Mouse (Mus musculus): ENCODE results near the gene Zbtb46.

Gene Zbtb46

DNA sequence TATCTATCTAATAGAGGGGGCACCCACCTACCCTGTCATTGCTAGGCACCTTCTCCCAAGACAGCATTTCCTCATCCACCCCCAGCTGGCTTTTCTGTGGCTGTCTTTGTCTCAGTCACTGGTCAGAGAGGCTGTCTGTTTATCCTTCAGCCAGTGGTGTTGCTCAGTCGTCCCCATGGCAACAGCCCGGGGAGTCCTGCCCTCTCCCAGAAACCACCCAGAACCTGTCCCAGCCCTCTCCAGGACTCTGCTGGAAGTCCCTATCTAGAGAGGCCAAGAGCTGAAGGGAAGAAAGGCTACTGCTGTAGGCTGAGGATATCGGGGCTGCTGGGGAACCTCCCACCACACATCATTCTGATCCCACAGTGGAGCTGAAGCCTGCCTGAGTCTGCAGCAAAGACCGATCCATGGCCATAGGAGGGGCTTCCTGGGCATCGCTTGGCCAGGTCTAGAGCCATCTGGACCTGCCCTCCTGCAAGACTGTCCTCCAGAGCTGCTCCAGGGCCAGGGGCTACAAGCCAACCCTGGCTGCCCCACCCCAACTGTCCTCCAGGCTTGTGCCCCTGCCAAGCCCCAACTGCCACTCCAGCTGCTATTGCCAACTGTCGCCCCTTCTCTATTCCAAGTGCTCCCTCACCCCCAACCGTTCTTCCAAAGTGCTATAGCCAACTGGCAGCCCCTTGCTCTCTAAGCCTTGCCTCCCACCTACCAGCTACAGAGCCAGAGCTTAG is 3.9 kb upstream of the Zbtb46 start:
- DNase-seq: peak; percentile 97 to 98

DNA sequence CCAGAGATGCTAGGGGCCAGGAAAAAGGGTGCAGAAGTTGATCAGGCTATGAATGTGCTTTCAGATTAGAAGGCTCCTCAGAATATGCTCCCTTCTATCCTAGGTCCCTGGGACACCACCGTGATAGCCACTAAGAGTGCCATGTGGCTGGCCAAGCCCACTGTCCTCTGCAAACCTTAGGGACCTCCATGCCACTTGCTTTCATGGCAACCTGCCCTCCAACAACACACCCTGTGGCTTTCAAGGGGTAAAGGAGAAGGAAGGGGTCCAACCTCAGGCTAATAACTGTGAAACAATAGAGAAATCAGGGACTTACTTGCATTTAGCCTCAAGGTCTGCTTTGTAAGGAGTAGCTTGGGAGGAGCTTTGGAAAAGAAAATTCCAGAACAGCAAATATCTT is 3.4 kb upstream of the Zbtb46 start:
- DNase-seq: peak; percentile 68 to 72

DNA sequence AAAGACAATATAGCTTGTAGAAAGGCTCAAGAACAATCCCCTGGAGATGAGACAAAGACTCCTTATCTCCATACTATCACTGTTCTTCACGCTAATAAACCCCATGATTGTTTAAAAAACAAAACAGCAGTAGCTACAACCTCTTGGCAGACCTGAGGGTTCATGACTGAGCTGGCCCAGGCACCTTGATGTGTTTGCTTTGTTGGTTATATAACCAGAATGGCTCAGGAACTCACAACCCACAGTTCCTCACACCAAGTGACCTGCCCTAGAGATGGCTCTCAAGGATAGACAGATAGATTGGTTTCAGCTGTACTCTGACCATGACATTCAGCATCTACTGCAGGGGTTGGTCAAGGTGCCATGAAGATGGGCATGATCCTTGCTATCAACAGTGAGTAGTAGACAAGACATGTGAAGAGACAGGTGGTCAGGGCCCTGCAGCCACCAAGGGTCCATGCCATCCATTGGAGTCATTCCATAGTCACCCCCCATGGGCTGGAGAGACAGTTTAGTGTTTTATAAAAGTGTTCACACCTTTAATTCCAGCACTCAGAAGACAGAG is 2.4 kb upstream of the Zbtb46 start:
- peak in 1 of 2 experiments; percentile 29 for DNase-seq

DNA sequence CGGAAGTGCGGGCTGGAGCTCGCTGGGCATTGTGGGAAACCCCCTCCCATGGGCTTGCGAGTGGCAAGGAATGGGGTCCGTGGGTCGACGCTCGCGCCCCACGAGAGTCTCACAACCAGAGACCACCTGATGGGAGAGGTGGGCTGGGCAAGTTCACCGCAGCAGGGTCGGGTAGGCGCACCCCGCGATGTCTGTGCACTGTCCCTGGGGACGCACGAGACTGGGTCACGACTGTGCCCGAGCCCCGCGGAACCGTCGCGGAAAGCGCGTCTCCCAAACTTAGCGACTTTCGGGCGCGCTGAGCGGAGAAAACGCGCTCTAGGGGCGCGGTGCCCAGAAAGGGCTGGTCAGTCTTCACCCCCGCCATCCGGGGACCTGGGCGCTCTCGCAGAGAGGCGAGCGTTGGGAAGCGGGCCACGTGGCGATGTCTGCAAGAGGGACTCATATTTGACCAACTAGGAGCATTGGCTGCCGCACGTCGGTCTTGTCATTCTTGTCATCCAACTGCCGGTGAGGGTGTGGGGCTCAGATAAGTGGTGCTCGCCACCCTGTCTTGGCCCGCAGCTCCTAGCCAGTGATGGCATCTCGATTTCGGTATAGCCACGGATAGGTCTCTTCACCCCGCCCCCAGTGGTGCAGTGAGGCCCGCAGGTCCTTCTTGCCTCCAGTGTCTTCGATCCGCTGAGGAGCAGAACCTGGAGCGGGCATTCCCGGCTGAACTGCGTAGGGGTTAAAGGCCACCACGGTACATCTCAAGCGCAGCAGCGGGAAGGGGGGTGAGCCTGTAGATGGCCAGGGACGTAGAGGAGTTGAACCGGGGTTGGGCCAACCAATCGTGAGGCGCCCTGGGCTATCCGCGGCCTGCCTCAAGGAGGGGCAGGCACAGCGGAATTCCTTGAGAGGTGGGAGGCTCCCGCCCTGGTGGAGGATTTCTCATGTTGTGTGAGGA is 721 bp upstream of the Zbtb46 start:
- peak; percentile 74 to 87 for DNase-seq

DNA sequence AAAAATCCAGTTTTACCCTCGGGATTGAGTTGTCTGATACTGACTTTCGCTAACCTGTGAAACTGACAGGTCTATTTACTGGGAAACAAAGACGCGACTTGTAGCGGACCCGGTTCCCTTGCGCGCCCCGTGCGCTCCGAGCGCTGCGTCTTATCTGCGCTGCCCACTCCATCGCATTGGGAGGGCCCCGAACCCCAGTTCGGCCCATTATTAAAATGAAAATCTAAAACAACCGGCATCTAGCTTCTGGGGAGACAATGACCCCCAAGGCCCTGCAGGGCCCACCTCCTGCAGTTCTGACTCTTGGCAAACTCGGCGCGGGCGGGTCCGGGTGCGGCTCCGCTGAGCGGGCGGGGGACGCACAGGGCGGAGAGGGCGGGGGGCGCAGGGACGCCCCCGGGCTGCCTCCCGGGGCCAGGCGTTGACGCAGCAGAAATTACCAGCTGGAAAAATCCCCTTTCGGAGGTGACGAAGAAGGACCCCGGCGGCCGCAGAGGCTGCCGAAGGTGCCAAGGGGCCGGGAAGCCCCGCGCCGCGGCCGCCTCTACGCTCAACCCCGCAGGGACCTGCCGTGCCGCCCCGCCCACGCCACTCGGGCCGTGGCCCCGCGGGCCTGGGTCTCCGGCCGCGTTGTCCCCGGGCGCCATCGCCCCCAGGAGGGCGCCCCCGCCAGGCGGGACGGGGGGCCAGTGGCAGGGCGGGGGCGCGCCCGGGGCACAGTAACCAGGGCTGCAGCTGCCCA is 644 bp downstream of the Zbtb46 start:
- DNase-seq: peak; percentile 64 to 70

DNA sequence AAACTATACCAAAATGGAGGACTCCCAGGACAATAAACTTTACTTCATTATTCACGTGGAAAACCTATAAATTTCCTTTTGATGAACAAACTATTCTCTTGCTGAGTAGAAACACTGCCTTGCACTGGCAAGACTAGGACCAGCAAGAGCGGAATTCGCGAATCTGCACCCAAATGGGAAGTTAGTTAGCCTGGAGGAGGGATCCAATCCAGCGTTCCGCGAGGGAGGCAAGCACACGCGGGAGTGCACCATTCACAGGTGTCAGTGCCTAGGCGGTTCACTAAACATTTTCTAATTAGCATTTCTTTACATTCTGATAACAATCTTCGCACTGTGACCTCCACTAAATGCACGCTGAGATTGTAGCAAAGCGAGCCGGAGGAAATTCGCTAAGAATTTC is 1.4 kb downstream of the Zbtb46 start:
- DNase-seq: peak; percentile 36 to 46

DNA sequence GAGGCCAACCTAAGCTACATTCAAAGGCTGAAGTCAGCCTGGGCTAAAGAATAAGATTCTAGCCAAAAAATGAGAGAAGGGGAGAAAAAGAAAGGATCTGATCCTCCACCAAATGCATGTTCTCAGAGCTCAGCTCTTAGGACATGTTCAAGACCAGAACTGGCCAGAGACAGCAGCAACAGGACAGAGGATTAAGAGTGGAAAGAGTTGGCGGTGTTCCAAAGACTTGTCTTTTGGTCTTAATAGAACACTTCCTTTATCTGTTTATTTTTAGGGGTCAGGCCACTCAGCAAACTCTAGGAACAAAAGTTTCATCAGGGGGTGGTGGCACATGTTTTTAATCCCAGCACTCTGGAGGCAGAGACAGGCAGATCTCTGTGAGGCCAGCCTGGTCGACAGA is 3.3 kb downstream of the Zbtb46 start:
- DNase-seq: peak in 1 of 2 experiments; percentile 19

DNA sequence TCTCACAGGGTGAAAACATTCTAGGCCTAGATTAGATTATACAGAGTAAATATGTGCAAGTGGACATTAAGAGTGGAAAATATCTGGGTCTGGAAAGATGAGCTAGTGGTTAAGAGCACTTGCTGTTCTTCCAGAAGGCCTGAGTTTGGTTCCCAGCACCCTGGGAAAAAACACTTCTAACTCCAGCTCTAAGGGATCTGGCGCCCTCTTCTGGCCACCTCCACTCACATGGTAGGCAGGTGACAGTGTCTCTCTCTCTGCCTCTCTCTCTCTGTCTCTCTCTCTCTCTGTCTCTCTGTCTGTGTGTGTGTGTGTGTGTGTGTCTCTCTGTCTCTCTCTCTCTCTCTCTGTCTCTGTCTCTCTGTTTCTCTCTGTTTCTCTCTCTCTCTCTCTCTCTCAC is 6.0 kb downstream of the Zbtb46 start:
- DNase-seq: peak in 1 of 2 experiments; percentile 48

DNA sequence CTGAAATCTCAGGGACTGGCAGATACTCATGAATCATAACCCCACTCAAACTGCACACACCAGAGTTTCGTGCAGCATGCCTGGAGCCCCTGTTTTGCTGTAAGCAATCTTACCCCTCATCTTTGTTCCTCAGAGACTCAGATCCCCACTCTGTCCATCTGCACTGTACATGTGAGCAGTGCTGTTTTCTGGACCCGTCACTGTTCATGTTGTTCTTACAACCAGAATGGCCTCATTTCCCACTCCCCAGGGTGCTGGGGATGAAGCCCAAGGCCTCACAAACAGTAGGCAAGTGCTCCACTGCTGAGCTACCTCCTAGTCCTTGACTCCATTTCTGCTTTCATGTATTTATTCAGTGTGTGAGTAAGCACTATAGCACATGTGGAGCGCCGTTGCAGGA is 7.0 kb downstream of the Zbtb46 start:
- peak; percentile 38 to 59 for DNase-seq

DNA sequence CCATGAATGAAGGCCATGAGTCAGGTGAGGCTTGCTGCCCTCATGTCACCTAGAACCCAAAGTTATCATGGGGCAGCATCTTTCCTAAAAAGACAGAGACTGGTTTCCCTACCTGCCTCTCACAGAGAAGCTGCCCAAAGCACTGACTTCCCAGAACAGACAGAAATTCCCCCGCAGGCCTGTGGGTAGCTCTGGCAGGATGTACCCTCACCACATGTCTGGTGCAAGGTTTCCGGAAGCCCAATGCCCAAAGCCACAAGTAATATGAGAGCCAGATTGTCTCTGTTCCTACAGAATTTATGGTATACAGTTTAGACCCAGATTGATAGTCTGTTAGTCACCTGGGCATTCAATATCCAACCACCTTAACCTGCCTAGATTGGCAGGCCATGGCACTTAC is 16.2 kb downstream of the Zbtb46 start:
- DNase-seq: no peak

DNA sequence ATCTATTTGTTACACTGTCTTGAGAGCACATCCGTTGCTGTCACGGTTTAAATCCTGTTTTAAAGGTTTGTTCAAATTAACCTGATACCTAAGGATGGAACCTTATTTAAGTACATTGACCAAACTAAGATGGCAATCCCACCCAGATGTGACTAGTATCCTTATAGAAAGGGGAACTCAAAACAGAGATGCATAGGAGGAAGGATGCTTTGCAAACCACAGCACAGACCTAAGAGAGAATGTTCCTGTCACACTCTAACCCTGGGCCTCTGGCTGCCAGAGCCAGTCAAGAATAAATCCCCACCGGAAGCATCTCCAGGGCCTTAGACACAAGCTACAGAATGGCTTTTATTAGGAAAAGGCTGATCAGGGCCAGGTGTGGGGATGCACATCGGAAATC is 21.1 kb downstream of the Zbtb46 start:
- DNase-seq: no peak

DNA sequence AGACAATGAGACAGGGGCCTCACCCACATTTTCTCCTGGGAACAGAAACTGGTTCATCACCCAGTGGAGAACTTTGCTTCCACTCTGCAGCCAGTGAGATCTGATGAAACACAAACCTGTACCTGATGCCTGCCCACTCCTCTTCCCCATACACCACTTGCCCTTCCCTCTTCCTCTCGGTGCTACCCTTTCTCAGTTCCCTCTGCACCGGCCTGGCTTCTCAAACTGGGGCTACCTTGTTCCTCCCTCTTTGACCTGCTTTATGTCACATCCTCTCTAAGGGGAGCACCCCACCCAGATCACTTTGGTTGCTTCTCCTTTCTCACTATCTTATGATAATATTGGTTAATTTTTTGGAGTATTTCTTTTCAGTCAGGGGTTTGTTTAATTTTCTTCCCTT is 23.0 kb downstream of the Zbtb46 start:
- no peak for DNase-seq

DNA sequence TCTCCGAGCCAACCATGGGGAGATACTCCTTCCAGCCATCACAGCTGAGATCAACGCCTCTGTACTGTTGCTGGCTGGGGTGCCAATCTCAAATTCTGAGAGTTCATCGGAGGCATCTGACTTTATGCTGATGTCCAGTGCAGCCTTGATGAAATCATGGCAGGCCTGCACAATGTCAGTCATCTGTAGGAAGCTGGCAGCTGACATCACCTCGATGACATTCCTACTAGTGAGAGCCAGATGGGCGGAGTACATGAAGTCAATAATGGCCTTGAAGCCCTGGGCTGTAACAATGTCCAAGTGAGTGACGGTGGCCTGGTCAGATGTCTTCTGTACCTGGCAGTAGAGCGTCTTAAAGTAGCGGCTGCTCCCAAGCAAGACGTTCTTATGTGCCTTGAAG is 35.4 kb downstream of the Zbtb46 start:
- no peak for DNase-seq

DNA sequence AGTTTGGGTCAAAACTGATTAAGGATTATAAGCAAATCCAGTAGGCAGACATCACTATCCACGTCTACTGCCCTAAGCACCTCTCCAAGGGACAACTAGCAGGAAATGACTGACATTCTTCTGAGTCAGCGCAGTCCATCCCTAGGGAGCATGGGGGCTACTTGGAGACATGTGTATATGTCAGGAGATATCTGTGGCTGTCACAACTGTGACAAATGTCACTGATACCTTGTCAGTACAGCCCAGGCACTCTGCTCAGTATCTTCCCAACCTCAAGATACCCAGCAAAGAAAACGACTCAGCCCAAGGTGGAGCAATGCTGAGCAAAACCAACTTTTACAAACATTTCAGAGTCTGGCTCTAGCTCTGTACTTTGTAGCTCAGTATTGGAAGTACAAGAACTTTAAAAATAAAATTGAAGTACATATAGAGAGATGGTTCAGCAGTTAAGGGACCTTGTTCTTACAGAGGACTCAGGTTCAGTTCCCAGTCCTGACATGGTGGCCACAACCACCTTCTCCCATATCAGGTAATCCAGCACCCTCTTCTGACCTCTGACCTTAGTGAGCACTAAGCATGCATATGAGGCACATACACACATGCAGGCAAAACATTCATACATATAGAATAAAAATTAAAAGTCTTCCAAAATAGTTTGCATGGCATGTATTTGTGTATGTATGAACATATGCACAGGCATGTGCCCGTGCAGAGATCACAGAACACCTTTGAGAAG is 38.2 kb downstream of the Zbtb46 start:
- DNase-seq: no peak

DNA sequence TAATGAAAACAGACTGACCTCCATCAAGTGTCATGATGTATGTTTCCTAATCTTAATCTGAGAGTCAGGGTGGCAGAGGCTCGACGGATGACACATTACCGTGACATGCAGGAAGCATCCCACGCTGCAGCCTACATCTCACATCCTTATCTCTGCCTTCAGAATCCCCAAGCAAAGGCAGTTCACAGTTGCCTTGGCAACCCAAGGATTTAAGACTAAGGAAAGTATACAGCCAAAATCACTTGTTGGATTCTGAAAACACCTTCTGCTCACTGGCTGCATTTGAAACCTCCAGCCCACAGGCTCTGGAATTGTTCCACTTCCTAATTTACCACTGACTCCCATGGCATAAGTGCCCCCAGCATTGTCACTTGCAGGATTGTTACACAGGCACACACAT is 38.8 kb downstream of the Zbtb46 start:
- no peak for DNase-seq

DNA sequence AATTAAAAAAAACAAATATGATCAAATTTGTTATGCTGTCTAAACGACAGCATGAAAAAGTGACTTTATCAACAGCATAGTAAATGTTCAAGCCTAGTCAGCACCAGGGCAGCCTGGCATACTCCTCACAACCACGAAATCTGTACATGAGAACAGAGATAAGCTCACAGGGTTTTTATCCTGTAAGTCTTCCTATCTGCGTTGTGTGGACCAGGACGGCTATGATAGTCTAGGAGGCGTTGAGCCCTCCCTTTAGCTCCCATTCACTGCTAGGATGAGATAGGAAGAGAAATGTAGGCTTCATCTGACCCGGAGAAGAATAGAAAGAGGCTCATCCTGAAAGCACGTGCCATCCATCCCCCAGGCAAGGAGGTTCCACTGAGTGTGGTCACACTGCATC is 39.9 kb downstream of the Zbtb46 start:
- no peak for DNase-seq

DNA sequence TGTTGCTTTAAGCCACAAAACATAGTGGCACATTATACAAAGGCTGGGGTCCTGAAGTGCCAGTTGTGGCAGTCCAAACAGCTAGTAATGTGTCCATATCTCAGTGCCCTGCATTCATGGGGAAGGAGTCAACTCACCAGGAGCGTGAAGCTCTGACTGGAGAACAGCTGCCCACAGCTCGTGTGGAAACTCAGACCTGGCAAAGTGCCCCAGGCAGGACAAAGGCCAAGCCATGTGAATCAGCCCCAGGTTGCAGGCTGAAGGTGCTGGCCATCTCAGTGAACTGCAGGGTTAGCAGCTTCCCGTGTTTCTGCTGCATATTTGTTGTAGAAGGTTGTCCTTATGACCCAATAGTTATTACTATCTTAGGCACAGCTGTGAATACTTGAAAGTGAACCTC is 43.3 kb downstream of the Zbtb46 start:
- DNase-seq: peak; percentile 72 to 79

DNA sequence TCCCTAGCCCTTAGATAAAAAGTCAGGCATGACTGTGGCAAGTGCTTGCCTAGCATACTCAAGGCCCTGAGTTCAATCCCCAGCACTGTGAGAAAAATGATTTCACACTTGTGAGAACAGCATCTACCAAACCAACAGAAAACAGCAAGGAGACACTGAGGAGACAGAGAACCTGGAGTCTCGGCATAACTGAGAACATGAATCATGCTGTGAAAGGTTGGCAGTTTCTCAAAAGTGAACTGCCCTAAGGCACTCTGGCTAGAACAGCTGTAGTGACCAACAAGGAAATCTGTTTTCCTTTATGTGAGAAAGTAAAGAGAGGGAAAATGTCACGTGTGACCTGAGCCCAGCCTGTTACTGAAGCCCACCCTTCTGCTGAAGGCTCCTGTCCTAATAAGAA is 46.1 kb downstream of the Zbtb46 start:
- no peak for DNase-seq

DNA sequence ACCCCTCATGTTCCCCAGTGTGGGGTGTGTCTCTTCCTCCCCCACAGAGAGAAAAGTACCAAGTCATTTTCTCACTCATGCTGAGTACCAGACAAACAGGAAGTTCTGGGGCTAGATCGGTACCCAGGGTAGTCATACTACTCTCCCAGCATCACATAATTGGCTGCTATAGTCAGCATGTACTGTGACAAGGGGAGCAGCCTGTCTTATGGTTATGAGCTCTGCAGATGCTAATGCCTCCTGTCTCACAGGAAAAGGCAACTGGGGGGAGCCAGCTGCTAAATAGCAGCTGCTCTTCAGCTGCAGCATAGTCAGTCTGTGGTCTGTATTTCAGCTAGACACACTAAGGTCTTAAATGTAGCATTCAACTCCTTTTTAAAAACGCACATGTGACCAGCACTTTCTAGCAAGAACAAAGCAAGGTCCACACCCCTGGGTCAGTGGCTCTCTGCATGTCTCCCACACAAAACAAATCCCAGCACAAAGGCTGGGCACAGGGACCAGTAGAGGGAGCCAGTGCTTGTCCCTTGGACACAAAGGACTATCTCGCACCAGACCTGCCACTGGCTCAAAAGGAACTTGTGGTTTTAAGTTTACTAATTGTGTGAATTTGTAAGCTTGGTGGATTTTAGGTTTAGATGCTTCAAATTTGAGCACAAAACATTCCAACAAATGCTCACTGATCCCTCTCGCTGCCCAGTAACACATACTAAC is 48.3 kb downstream of the Zbtb46 start:
- peak; percentile 75 to 79 for DNase-seq

DNA sequence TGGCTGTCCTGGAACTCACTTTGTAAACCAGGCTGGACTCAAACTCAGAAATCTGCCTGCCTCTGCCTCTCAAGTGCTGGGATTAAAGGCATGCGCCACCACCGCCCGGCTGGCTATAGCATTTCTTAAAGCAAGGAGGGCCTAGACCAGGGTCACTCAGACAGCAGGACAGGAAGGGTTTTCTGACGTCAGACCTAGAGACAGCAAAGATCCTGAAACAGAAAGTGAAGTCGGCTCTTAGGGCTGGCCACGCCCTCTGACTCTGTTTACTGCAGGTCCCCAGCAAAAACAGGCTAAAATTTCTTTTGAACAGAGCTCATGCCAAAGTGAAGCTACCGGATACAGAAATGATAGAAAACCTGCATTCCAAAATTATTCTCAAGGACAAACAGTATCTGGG is 49.6 kb downstream of the Zbtb46 start:
- no peak for DNase-seq

DNA sequence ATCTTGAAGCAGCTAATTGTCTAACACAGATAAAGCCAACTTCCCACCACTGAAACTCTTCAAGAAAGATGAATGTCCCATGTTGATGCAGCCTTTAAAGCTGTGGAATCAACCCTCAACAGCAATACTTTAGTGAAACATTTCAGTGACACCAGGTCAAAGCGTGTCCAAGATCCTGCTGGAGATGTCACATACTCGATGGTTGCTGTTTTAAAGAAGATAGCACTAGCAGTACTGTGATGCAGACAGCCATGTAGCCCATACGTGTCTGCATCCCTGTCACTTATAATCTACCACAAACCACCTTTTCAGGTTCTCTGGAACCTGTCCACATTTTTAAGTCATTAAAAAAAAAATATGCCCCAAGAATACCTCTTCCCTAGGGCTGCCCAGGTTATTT is 55.5 kb downstream of the Zbtb46 start:
- no peak for DNase-seq

DNA sequence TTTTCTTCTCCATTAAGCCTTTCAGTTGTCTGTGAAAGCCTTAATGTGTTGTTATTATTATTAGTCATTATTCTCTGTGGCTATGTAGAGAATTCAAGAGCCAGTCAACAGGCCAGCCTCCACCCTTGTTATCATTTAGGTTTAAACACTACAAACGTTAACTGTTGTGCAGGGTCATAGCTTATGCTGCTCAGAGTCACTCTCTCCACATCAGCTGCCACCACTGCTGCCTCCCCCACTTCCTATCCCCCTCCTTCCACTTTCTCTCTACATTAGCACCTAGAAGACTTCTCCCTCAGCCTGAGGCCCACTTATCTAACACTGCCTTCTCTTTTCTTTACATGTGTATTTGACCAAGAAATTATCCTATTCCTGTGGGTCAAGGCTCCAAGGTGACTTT is 57.7 kb downstream of the Zbtb46 start:
- no peak for DNase-seq
